Mouse (Mus musculus) retina, postnatal 1 day (tissue): ENCODE data around the gene Pcsk4.

ENCODE experiments used
- DNase-seq: peaks from one replicate; pipeline ENCODE4 v3.0.0-alpha.2; 2012

The Pcsk4 gene

DNA sequence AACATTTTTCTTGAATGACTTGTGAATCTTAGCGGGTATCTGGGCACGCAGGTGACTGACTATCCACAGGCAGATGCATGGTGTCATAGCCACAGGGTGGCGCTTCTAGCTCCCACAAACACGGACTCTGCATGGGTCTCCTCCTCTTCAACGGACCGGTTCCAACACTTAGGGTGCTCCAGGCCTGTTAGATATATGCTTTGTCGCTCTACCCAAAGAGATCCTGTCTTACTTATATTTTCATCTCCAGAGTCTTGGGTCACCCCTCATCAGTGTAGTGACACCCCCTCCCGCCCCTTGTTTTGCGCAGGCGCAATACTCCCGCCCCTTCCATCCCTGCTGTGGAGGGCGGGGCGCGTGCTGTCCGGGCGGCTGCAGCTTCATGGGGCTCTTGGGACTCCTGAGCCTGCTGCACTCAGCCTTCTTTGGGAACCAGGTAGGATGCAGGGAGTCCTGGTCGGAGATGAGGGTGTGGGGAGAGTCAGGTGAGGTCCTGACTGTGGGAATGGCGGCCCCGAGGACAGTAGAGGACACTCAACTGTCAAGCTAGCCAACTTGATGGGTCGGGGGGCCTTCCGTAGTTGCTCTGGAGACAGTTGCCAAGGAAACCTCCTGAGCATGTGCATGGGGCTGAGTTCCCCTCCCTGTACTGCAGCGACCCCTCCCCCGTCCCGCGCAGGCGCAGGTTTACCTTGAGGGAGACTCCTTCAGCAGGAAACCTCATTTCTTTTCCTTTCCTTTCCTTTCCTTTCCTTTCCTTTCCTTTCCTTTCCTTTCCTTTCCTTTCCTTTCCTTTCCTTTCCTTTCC lies 33.5 kb downstream of the Pcsk4 start, which contains the start of gene Apc2:
Apc2 (plus strand) TSS at position 360 of the 808 bp plus-strand sequence.
- DNase-seq, result peak; percentile 82

DNA sequence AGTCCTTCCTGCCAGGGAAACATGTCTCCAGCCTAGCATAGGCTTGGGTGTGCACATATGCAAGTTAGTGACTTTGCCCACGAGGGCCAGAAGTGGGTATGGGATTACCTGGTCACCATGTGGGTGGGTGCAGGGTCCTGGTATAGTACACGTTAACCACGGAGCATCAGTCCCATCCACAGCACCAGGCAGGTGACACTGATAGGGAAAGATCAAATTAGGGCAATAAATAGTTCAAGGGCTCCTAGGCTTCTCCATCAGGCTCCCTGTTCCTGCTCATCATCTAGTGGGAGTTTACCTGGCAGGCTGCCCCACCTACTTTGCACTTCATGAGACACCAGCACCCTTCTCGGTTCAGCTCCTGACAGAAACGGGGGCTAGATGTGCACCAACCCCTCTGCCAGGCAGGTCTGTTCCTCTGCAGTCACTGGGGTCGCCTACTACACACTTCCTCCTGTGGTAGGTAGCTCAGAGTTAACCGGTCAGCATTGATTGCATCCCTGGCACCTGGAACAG lies 34.5 kb downstream of the Pcsk4 start:
- DNase-seq, result no peak

GRCm38 (mm10) chr10:80294311-80294710 lies 35.0 kb downstream of the Pcsk4 start:
- no peak for DNase-seq

DNA sequence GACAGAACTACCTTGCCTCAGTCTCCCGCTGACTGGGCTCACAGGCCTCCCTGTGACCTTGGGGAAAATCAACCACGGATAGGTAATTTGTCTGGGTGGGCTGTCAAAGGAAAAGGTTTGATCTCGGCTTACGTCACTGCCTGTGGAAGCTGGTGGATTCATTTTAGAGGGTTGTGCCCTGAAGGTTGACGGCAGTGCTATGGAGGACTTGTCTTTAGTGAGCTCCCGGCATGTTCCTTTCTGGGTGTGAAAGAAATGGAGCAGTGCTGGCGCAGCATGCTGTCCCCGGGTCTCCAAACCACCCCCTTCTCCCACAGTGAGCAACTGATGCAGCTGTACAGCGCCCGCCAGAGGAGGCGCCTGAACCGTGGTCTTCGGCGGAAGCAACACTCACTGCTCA lies 36.0 kb downstream of the Pcsk4 start:
- DNase-seq, result no peak

GRCm38 (mm10) chr10:80292251-80293146 lies 36.8 kb downstream of the Pcsk4 start, which contains the start of gene Rps15:
Gene Rps15 (plus strand): TSS chr10:80292453.
- peak; percentile 98 for DNase-seq

- no peak for DNase-seq
These were observed 40.6 kb downstream of the Pcsk4 start for GRCm38 (mm10) chr10:80288657-80289056.

- no peak for DNase-seq
These were observed 41.2 kb downstream of the Pcsk4 start for GRCm38 (mm10) chr10:80288097-80288496.

GRCm38 (mm10) chr10:80285222-80286070 lies 43.9 kb downstream of the Pcsk4 start:
- no peak for DNase-seq

GRCm38 (mm10) chr10:80282481-80283441 lies 46.5 kb downstream of the Pcsk4 start:
- no peak for DNase-seq

DNA sequence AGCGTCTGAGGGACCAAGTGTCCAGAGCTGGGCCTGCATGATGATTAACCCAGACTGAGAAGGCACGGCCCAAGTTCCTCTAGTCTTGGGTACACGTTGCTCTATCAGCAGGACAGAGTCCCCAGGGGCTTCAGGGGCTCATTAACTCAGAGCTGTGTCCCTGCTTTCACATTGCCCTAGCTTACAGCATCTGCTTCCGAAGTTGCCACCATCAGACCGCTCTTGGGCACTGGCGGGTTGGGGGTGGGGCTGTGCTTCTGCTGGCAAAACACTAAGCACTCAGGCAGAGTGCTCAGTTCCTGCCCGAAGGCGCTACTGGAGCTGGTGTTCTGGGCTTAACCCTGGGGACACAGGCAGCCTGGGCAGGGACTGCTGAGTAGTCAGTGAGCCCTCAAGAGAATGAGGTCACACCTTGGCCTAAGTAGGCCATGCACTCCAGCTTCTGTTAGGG lies 47.4 kb downstream of the Pcsk4 start:
- DNase-seq, result peak; percentile 84

DNA sequence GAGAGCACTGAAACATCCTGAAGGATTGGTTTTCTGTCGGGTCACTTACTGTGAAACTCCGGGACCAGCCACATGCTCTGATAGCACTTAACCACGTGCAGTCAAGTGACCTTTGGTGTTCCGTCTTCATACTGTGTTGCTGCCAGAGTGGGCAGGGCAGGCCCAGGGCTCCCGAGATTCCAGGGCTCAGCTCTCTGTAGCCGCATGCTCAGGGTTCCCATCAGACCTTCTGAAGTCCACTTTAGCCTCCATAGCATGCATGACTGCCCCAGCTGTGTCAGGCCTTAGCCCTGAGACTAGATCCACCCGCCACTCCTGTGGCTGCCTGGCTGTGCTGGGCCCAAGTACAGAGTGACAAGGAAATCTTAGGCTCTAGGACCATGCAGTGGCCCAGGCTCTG lies 48.0 kb downstream of the Pcsk4 start:
- no peak for DNase-seq

- no peak for DNase-seq
These were observed 50.0 kb downstream of the Pcsk4 start for GRCm38 (mm10) chr10:80279273-80279672.

DNA sequence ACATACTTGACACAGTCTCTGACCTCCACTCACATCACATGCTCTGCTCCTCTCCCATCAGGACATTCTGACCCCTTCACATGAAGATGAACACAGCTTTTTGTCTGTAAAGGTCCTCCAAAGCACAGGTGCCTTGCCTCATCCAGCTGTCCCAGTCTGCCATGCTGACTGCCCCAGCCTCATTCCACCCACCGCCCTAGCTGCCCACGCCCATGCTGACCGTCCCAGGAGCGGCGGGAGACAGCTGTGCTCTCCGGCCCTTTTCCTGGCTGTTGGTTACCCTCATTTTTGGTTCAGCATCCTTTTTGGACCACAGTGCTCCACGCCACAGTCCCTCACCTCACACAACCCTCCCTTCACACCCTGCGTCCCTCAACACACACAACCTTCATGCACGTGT lies 50.9 kb downstream of the Pcsk4 start:
- DNase-seq, result no peak

GRCm38 (mm10) chr10:80276238-80276637 lies 53.1 kb downstream of the Pcsk4 start:
- DNase-seq, result no peak

- DNase-seq, result no peak
These were observed 55.5 kb downstream of the Pcsk4 start for GRCm38 (mm10) chr10:80273847-80274246.

DNA sequence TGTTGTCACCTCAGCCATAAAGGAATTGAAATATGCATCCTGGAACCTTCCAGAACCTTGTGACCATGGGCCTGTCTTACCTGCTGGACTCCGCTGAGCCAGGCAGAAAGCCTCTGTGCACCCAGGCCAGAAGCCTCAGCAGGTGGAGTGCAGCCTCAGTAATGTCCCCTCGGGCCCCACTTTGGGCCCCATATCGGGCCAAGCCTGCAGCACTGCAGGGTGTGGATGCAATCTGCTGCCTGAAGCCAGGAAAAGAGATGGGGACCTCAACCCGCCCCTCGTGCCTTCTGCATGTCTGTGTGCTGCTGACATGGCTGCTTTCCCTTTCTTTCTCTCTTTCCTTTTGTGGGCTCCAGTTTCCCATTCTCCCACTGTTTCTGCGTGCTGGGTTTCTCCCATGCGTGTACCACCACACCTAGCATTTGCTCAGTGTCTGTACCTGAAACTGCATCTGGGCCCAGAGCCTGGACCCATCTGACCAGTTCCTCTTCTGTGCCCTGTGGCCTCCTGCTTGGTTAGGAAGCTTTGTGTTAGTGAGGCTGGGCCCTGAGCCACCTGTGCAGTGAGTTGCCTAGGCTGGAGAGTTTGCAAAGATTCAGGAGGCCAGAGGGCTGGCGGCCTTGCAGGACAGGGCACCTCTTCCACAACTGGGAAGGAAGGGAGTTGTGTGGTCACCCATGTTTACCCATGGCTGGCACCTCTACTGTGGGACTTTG lies 57.3 kb downstream of the Pcsk4 start:
- DNase-seq, result no peak
